Mouse (Mus musculus) CD4-positive, CD25-positive, alpha-beta regulatory T cell, adult 4 months (primary cell): Measurements from ENCODE around the gene Art5. TPM values are rescaled to one million over a fixed set of nuclear protein-coding genes. Genes with fewer than 3 reads are reported as not detected.
A peak's percentile ranks its signal among the peaks of the same experiment; 100 is the strongest.
"Not testable (repeated sequence)": the region's sequence is repeated elsewhere in the genome, so short reads cannot be mapped to it uniquely, and the experiment has no call there.

ENCODE experiments used
- ATAC-seq: one replicate; pipeline ENCODE4 v1.8.0; 2017
- polyA plus RNA-seq, 2 experiments: library from polyadenylated mRNA; unstranded; fragments of 100-300 nt; shearing (Covaris generic); gene quantifications; one replicate each; pipeline ENCODE4 v1.2.1; 2017

The Art5 gene
- polyA plus RNA-seq, 2 experiments from 2014 or later = 0.93 TPM; not detected in 1

- ATAC-seq = no peak
Measured at GRCm38 (mm10) chr7:102080311-102080710, 29.0 kb downstream of the Art5 start.

- ATAC-seq = peak; percentile 66
Measured at GRCm38 (mm10) chr7:102078517-102078916, 30.8 kb downstream of the Art5 start.

GRCm38 (mm10) chr7:102076714-102077296 is 32.5 kb downstream of the Art5 start:
- peak; percentile 63 for ATAC-seq

GRCm38 (mm10) chr7:102066363-102066762 is 42.9 kb downstream of the Art5 start:
- ATAC-seq = no peak

- peak; percentile 96 for ATAC-seq
Measured at GRCm38 (mm10) chr7:102065046-102065891, 44.0 kb downstream of the Art5 start, which contains the start of the genes Rnf121, Xndc1 and Xntrpc. TSS of gene Rnf121 (minus strand) at chr7:102065469. TSS of gene Xndc1 (plus strand) at chr7:102065511. TSS of gene Xntrpc (plus strand) at chr7:102065713.

- no peak for ATAC-seq
Measured at GRCm38 (mm10) chr7:102064655-102065045, 44.6 kb downstream of the Art5 start.

GRCm38 (mm10) chr7:102063891-102064290 is 45.4 kb downstream of the Art5 start:
- ATAC-seq = no peak

- ATAC-seq = no peak
Measured at GRCm38 (mm10) chr7:102062203-102062602, 47.1 kb downstream of the Art5 start.

- no peak for ATAC-seq
Measured at GRCm38 (mm10) chr7:102061353-102061752, 47.9 kb downstream of the Art5 start.

- ATAC-seq = not testable (repeated sequence)
Measured at GRCm38 (mm10) chr7:102048524-102048923, 60.8 kb downstream of the Art5 start.

Other genes with a start within 250 kb of the Art5 start
- gene Anapc15, start 245.8 kb downstream of the Art5 start, polyA plus RNA-seq = 10 to 100 TPM; 43.2 to 66.9 TPM
- gene Folr1, start 238.7 kb downstream of the Art5 start, polyA plus RNA-seq = not detected
- gene Lamtor1, start 203.6 kb downstream of the Art5 start, polyA plus RNA-seq = 100 to 1,000 TPM; 104 to 141 TPM
- gene Tomt, start 203.1 kb downstream of the Art5 start, polyA plus RNA-seq = not detected
- 1 to 10 TPM; 4.8 to 6.1 TPM for gene Lrrc51, start 175.6 kb downstream of the Art5 start, polyA plus RNA-seq
- gene Numa1, start 175.4 kb downstream of the Art5 start, polyA plus RNA-seq = 10 to 100 TPM; 66.0 to 83.2 TPM
- gene Il18bp, start 90.8 kb downstream of the Art5 start, polyA plus RNA-seq = 1 to 10 TPM; 4.5 to 5.7 TPM
- gene Rnf121, start 44.0 kb downstream of the Art5 start, polyA plus RNA-seq = 10 to 100 TPM; 28.5 to 29.4 TPM
- 10 to 100 TPM; 19.3 to 33.0 TPM for gene Xndc1, start 44.0 kb downstream of the Art5 start, polyA plus RNA-seq
- 1 to 10 TPM in 1 of 2 experiments, under 1 TPM in 1; 0.93 to 1.4 TPM for gene Xntrpc, start 43.8 kb downstream of the Art5 start, polyA plus RNA-seq
- not detected for gene Trpc2, start 26.4 kb downstream of the Art5 start, polyA plus RNA-seq
- not detected for gene Art1, start 7.7 kb downstream of the Art5 start, polyA plus RNA-seq
- not detected for gene Chrna10, start 7.3 kb upstream of the Art5 start, polyA plus RNA-seq
- 10 to 100 TPM; 37.2 to 39.6 TPM for gene Nup98, start 100.7 kb upstream of the Art5 start, polyA plus RNA-seq
- 10 to 100 TPM; 46.8 to 60.4 TPM for gene Pgap2, start 100.7 kb upstream of the Art5 start, polyA plus RNA-seq
- 100 to 1,000 TPM; 146 to 173 TPM for gene Rhog, start 146.6 kb upstream of the Art5 start, polyA plus RNA-seq
- gene Stim1, start 158.3 kb upstream of the Art5 start, polyA plus RNA-seq = 10 to 100 TPM; 48.9 to 54.7 TPM